Mouse (Mus musculus) bone marrow macrophage, adult 2 months (primary cell): Measurements from ENCODE around the gene Zfp956.

Experiments used
- CTCF ChIP-seq: IDR thresholded peaks from 2 replicates; pipeline ENCODE4 v1.5.1; 2012; ENCODE audit warnings: low read depth, mild to moderate bottlenecking, low read length, moderate library complexity
- POLR2A ChIP-seq: IDR thresholded peaks from 2 replicates; pipeline ENCODE4 v1.6.1; 2012; ENCODE audit warnings: mild to moderate bottlenecking, low read depth, low read length, borderline replicate concordance

GRCm38 (mm10) chr6:47943021-47943691 lies 10.0 kb upstream of the Zfp956 start:
- TF ChIP-seq POLR2A, result no peak
- TF ChIP-seq CTCF, result no peak
